Mouse (Mus musculus) bone marrow macrophage, adult 2 months (primary cell): ENCODE measurements around the gene Prrt4. TPM values are rescaled to one million over a fixed set of nuclear protein-coding genes. Genes with fewer than 3 reads are reported as not detected.

Source experiments
- H3K27ac ChIP-seq: 2 replicates; pipeline ENCODE4 v1.5.1; 2012; ENCODE audit warnings: low read depth, low read length; ENCODE audit not compliant: insufficient read depth
- H3K4me1 ChIP-seq: 2 replicates; pipeline ENCODE4 v1.6.1; 2012; ENCODE audit warnings: low read length; ENCODE audit not compliant: control insufficient read depth, insufficient read depth
- H3K4me3 ChIP-seq: 2 replicates; pipeline ENCODE4 v1.5.1; 2012; ENCODE audit warnings: mild to moderate bottlenecking, low read length, moderate library complexity; ENCODE audit not compliant: insufficient read depth
- CTCF ChIP-seq: IDR thresholded peaks from 2 replicates; pipeline ENCODE4 v1.5.1; 2012; ENCODE audit warnings: low read depth, mild to moderate bottlenecking, low read length, moderate library complexity
- POLR2A ChIP-seq: IDR thresholded peaks from 2 replicates; pipeline ENCODE4 v1.6.1; 2012; ENCODE audit warnings: mild to moderate bottlenecking, low read depth, low read length, borderline replicate concordance
- polyA plus RNA-seq: library from polyadenylated mRNA; stranded (reverse); fragments of >200 nt; gene quantifications from 2 replicates; pipeline ENCODE4 v1.2.4, GENCODE M21; 2012; ENCODE audit not compliant: missing spikeins, insufficient read depth, insufficient read length

The Prrt4 gene
- polyA plus RNA-seq, 1 experiment, result not detected

DNA sequence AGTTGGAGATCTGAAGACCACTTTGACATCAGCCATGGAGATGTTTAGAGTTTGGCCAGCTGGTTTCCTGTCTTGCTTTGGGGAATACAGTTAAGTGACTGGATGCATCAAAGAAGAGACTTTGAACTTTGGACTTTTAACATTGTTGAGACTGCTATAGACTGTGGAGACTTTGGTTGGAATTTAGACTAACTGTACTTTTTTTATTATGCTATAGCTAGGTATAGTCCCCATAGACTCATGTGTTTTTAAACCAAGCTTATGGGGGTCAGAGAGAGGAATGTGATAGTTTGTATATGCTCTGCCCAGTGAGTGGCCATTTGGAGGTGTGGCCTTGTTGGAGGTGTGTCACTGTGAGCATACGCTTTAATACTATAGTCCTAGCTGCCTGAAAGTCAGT, 29.4 kb downstream of the Prrt4 start:
- no peaks in the 10 kb centered on the region for H3K4me1 ChIP-seq
- H3K4me3 ChIP-seq, result no peak overlapping the region
- TF ChIP-seq POLR2A, result no peak
- no peak for TF ChIP-seq CTCF
- no peak overlapping the region for H3K27ac ChIP-seq

DNA sequence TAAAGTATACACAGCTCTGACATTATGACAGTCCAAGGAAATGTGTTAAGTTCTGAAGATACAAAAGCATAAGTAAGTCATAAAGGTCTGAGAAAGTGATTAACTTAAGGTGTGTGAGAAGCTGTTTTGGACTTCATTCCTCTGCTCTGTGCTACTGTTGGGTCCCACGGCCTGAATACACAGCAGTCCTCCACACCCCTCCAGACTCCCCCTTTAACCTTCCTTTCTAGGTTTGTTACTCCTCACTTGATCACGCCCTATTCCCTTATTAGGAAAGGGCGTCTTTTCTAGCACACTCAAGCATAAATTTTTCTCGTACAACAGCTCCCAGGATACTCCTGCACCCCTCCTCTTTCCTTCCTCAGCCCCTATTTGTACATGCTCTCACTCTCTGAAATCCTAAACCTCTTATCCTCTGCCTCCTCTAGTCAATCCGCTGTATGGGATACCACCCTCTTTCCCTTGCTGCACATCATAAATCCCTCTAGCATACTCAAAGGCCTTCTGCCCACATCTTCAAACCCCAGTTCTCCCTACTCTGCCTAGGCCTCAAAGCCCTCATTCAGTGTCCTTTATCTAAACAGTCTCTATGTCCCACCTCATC, 31.9 kb downstream of the Prrt4 start:
- no peak for TF ChIP-seq POLR2A
- TF ChIP-seq CTCF, result no peak
- Histone ChIP-seq H3K27ac (no peak overlapping the region), H3K4me3 (no peak overlapping the region), H3K4me1 (no peaks in the 10 kb centered on the region)

DNA sequence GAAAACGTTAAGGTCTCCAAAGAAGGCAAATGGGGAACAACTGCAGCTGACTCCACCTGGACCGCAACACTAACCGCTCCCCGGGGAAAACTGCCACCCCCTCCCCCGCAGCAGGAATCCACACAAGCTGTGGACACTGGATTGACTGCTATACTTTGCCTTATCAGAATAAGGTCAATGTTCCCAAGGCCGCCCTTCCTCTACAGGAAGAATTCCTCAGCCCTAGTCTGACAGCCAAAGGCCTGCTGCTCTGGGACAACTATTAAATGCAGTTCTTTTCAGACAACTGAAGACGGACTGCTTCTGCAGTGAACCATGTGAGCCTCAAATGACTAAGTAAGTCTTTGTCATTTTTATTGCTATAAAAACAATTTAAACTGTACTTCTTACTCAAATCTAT, 32.7 kb downstream of the Prrt4 start:
- Histone ChIP-seq H3K27ac (no peak overlapping the region), H3K4me3 (no peak overlapping the region), H3K4me1 (no peaks in the 10 kb centered on the region)
- TF ChIP-seq POLR2A (no peak), CTCF (no peak)

DNA sequence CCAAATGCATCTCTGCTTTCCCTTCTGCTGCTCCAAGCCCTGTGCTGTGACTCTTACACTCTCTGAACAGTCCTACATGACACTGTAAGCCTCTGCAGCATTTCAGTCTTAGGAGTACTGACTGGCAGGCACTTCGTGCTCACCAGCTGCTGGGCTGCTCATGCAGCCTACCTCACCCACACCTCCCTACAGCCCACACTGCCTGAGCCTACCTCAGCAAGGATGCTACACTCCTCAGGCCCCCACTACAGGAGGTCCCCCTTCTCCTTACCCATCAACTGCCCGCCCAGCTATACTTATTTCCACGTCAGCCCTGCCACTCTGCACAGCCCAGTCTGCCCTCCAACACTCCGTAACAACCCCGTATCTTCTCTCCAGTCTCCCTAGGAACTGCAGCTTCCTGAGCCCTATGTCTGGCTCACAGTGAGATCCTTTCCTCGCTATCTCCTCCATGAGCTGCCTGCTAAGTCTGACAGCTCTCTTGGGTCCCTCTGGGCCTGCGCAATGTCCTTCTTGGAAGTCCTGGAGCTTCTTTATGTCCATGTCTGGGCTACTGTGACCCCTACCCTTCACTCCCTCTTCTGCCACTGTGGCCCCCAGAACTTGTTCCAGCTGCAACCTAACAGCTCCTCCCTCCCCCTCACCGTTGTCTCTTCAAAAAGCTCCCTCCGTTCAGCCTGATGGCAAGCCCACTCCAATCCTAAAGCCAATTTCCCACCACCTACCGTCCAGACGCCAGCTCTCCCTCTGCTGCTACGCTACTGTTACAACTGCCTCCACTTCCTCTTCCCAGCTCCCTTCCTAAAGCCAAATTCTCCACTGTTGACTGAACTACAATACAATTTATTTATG, 33.7 kb downstream of the Prrt4 start:
- Histone ChIP-seq H3K27ac (no peak overlapping the region), H3K4me3 (no peak overlapping the region), H3K4me1 (no peaks in the 10 kb centered on the region)
- TF ChIP-seq CTCF (no peak), POLR2A (no peak)

DNA sequence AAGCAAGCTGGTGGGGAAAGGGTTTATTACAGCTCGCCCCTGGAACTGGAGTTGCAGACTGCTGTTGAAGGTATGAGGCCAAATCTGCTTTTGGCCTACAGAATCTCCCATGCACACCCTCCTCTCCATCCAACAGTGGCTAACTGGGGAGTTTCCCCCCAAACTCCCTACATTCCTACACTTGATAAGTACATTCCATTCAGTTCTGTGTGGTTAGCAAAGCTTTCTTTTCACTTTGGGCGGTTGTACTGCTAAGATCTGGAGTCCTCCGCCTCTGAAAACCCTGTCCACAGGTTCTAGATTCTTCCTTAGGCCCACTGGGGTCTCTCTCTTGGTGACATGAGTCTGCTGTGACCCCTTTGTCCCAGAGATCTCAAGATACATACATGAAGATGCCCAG, 34.4 kb downstream of the Prrt4 start:
- H3K27ac ChIP-seq, result no peak overlapping the region
- H3K4me3 ChIP-seq, result no peak overlapping the region
- H3K4me1 ChIP-seq, result no peaks in the 10 kb centered on the region
- TF ChIP-seq CTCF, result no peak
- no peak for TF ChIP-seq POLR2A

DNA sequence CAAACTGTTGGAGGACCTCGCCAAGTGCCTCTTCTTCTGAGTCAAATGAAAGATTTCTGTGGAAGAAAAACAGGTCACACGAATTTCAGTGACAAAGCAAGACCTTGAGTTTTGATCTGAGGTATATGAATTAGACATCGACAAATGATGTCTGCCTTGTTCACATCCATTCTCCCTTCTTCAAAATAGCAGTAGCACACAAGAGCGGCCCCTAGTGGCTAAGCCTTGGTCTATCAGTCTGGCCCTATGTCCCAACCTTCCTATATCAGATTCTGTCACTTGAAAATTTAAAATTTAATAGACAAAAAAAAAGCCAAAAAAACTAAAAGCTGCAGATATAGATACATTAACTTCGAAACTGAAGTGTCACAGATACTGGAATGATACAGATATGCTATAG, 35.8 kb downstream of the Prrt4 start:
- no peaks in the 10 kb centered on the region for H3K4me1 ChIP-seq
- no peak for TF ChIP-seq CTCF
- no peak for TF ChIP-seq POLR2A
- no peak overlapping the region for H3K27ac ChIP-seq
- no peak overlapping the region for H3K4me3 ChIP-seq

DNA sequence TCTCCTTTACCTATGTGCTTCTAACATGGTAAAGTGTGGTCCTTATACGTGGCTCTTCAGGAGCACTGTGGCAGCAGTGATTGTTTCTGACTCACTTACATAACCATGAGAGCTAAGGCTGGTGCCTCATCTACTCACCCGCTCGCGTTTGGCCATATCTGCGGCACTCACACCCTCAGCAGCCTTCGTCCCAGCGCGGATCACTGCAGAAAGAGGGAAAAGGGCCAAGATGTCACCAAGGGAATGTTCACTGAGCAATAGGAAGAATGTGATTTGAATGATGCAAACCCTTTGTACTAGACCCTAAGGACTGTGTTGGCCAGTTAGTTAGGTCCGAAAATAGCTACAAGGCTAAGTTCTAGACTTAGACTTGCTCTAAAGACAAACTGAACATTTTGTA, 41.9 kb downstream of the Prrt4 start:
- TF ChIP-seq POLR2A (no peak), CTCF (no peak)
- Histone ChIP-seq H3K4me1 (no peaks in the 10 kb centered on the region), H3K4me3 (no peak overlapping the region), H3K27ac (no peak overlapping the region)

DNA sequence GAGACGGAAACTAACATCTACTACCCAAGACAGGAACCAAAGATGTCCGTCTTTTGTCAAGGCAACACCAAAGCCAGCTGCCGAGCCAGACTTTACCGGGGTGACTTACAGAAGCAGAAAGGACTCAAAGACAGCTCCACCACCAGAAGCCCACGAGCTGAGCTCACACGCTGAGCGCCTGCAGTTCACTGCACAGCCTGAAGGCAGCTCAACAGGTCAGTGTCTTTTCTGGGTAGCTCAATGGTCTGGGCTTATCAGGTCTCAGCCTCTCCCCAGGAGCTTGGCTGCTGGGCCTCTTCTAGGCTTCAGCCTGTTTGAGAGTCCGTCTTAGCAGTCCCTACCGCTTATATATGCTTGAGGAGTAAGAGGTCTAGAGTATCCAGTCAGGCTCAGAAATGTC, 46.3 kb downstream of the Prrt4 start:
- TF ChIP-seq CTCF (no peak), POLR2A (no peak)
- Histone ChIP-seq H3K4me3 (no peak overlapping the region), H3K4me1 (no peaks in the 10 kb centered on the region), H3K27ac (no peak overlapping the region)

DNA sequence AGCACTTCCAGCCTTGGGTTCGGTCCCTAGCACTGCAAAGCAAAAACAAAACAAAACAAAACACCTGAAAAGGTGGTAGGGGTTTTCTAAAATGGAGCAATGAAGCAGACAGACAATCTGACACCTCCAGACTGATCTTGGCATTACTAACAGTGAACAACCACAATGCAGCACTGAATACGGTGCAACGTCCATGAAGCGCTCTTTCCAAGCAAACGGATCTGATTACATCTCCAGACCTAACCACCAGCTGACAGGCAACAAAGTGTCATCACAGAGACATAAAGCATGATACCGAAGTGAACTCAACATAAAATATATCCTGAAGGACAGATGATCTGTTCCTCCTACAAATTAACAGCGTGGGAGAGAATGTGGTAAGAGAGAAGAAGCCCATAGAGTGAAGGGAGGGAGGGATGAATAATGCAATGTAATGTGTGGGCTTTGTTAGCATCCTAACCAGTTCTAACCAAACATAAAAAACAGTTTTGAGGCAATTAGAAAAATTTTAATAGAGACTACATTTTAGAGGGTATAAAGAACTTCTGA, 52.4 kb downstream of the Prrt4 start:
- TF ChIP-seq CTCF (no peak), POLR2A (no peak)
- no peak overlapping the region for H3K4me3 ChIP-seq

DNA sequence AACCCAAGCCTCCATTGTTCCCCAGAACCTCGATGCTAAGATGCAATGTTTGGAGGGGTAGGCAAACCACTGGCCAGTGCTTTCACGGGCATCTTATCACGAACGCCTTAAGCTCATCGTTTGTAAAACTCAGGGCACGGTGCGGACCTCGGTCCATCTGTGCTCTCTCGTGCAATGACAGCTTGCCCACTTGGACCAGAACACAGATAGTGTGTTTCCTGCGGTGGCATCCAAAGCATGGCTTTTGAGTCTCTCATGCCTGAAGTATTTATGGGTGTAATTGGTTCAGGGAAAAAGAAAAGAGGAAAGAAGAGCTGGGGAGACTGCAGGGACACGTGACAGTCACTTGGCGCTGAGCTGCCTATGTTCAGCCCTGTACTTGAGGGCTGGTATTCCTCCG, 59.4 kb downstream of the Prrt4 start:
- Histone ChIP-seq H3K27ac (no peak overlapping the region), H3K4me1 (no peaks in the 10 kb centered on the region; the same call in 1 of the 2 replicates), H3K4me3 (no peak overlapping the region)
- TF ChIP-seq POLR2A (no peak), CTCF (no peak)

More for the DNA sequence above, 52.4 kb downstream of the Prrt4 start:
- Histone ChIP-seq H3K4me1 (no peaks in the 10 kb centered on the region), H3K27ac (no peak overlapping the region)

Other genes with a start within 250 kb of the Prrt4 start
- not detected in 2 replicates for gene Lep, start 119.4 kb downstream of the Prrt4 start, polyA plus RNA-seq
- 42.5 and 43.8 TPM in 2 replicates for gene Rbm28, start 14.6 kb downstream of the Prrt4 start, polyA plus RNA-seq
- gene Impdh1, start 36.8 kb upstream of the Prrt4 start, polyA plus RNA-seq, result 32.8 and 35.0 TPM in 2 replicates
- 4.7 and 7.2 TPM in 2 replicates for gene Hilpda, start 92.9 kb upstream of the Prrt4 start, polyA plus RNA-seq
- not detected in 2 replicates for gene Fam71f2, start 100.0 kb upstream of the Prrt4 start, polyA plus RNA-seq
- not detected in 2 replicates for gene Fam71f1, start 139.6 kb upstream of the Prrt4 start, polyA plus RNA-seq
- gene Calu, start 168.5 kb upstream of the Prrt4 start, polyA plus RNA-seq, result 72.9 and 76.3 TPM in 2 replicates
- gene Opn1sw, start 208.9 kb upstream of the Prrt4 start, polyA plus RNA-seq, result not detected in 2 replicates
- not detected in 2 replicates for gene Ccdc136, start 216.7 kb upstream of the Prrt4 start, polyA plus RNA-seq